Mouse (Mus musculus) forebrain, embryonic 12.5 days (tissue): ENCODE data around the gene Hoxc8. TPM values are rescaled to one million over a fixed set of nuclear protein-coding genes. Genes with fewer than 3 reads are reported as not detected.

Source experiments
- ATAC-seq: fragments of 200-750 bp; cut with Nextera tagmentation; 2 replicates; pipeline ENCODE4 v1.8.0; 2017; ENCODE audit warnings: moderate TSS enrichment; ENCODE audit not compliant: low FRiP score
- H3K27ac ChIP-seq: fragments of 300-500 bp; sonication (generic); 2 replicates; pipeline ENCODE4 v1.5.1; 2016; ENCODE audit warnings: mild to moderate bottlenecking
- H3K27me3 ChIP-seq: fragments of 300-500 bp; sonication (generic); 2 replicates; pipeline ENCODE4 v1.6.1; 2016; ENCODE audit warnings: mild to moderate bottlenecking
- H3K36me3 ChIP-seq: fragments of 300-500 bp; sonication (generic); replicated peaks from 2 replicates; pipeline ENCODE4 v1.6.1; 2016; ENCODE audit warnings: mild to moderate bottlenecking
- H3K4me1 ChIP-seq: fragments of 300-500 bp; sonication (generic); 2 replicates; pipeline ENCODE4 v1.6.1; 2016
- H3K4me2 ChIP-seq: fragments of 300-500 bp; sonication (generic); 2 replicates; pipeline ENCODE4 v1.6.1; 2016; ENCODE audit warnings: mild to moderate bottlenecking, moderate library complexity
- H3K4me3 ChIP-seq: fragments of 300-500 bp; sonication (generic); replicated peaks from 2 replicates; pipeline ENCODE4 v1.5.1; 2016; ENCODE audit warnings: mild to moderate bottlenecking
- H3K9ac ChIP-seq: fragments of 300-500 bp; sonication (generic); 2 replicates; pipeline ENCODE4 v1.6.1; 2016; ENCODE audit warnings: mild to moderate bottlenecking
- H3K9me3 ChIP-seq: fragments of 300-500 bp; sonication (generic); 2 replicates; pipeline ENCODE4 v1.6.1; 2016
- WGBS: fragments of 180-500 bp; shearing (Covaris S2); methylation state at CpG from one replicate; pipeline ENCODE4 v1.1.7; 2016; 5-methylcytosine and 5-hydroxymethylcytosine counted together
- polyA plus RNA-seq: library from polyadenylated mRNA; unstranded; fragments of >200 nt; fragmentation: Nextera tagmentation; extraction: Ambion mirVana; gene quantifications from 2 replicates; pipeline ENCODE4 v1.2.1, GENCODE M21; 2016

Gene Hoxc8
- polyA plus RNA-seq, 1 experiment from 2014 or later, result not detected

- H3K4me1 ChIP-seq, result peaks cover 8% of the 10 kb centered on the region
- ATAC-seq, result no peak
- H3K4me2 ChIP-seq, result no peak overlapping the region
- H3K9me3 ChIP-seq, result no peaks in the 10 kb centered on the region
- no peak overlapping the region for H3K9ac ChIP-seq
- H3K27ac ChIP-seq, result no peak overlapping the region
- WGBS, result 2% methylated on average over 13 of the region's 13 CpGs
- no peaks in the 10 kb centered on the region for H3K36me3 ChIP-seq
- peaks cover 100% of the 10 kb centered on the region for H3K27me3 ChIP-seq
- H3K4me3 ChIP-seq, result no peak overlapping the region
These were observed 11.5 kb upstream of the Hoxc8 start for GRCm38 (mm10) chr15:102978615-102979515.

- Histone ChIP-seq H3K27me3 (peaks cover 100% of the 10 kb centered on the region), H3K9ac (no peak overlapping the region), H3K9me3 (no peaks in the 10 kb centered on the region), H3K4me2 (no peak overlapping the region), H3K4me1 (peaks cover 8% of the 10 kb centered on the region), H3K4me3 (no peak overlapping the region), H3K36me3 (no peaks in the 10 kb centered on the region), H3K27ac (no peak overlapping the region)
- no peak for ATAC-seq
- 0% methylated on average over 1 of the region's 1 CpGs for WGBS
These were observed 10.5 kb upstream of the Hoxc8 start for GRCm38 (mm10) chr15:102979936-102980335.

- Histone ChIP-seq H3K4me2 (no peak overlapping the region), H3K9ac (no peak overlapping the region)
- ATAC-seq, result no peak
These were observed 10.1 kb upstream of the Hoxc8 start for GRCm38 (mm10) chr15:102980352-102980751.

GRCm38 (mm10) chr15:102980912-102981311 is 9.5 kb upstream of the Hoxc8 start:
- ATAC-seq, result no peak
- Histone ChIP-seq H3K27me3 (peaks cover 100% of the 10 kb centered on the region), H3K36me3 (no peaks in the 10 kb centered on the region), H3K9me3 (no peaks in the 10 kb centered on the region), H3K27ac (no peak overlapping the region), H3K9ac (no peak overlapping the region), H3K4me1 (peaks cover 8% of the 10 kb centered on the region), H3K4me2 (peak overlapping the region; percentile 30), H3K4me3 (peak overlapping the region; percentile 27; the same call in 1 of the 2 replicates)
- under 1% methylated on average over 14 of the region's 14 CpGs for WGBS

More at GRCm38 (mm10) chr15:102980352-102980751, 10.1 kb upstream of the Hoxc8 start:
- H3K9me3 ChIP-seq, result no peaks in the 10 kb centered on the region
- WGBS, result 3% methylated on average over 11 of the region's 11 CpGs
- H3K27me3 ChIP-seq, result peaks cover 100% of the 10 kb centered on the region
- H3K27ac ChIP-seq, result no peak overlapping the region
- H3K4me1 ChIP-seq, result peaks cover 8% of the 10 kb centered on the region
- no peaks in the 10 kb centered on the region for H3K36me3 ChIP-seq
- no peak overlapping the region for H3K4me3 ChIP-seq

GRCm38 (mm10) chr15:102981379-102982288 is 8.8 kb upstream of the Hoxc8 start:
- Histone ChIP-seq H3K27me3 (peaks cover 100% of the 10 kb centered on the region), H3K4me2 (peak overlapping the region; percentile 30), H3K9me3 (no peaks in the 10 kb centered on the region), H3K9ac (no peak overlapping the region), H3K4me3 (peak overlapping the region; percentile 27), H3K36me3 (no peaks in the 10 kb centered on the region), H3K4me1 (peaks cover 8% of the 10 kb centered on the region), H3K27ac (no peak overlapping the region)
- ATAC-seq, result no peak
- under 1% methylated on average over 88 of the region's 88 CpGs for WGBS

- Histone ChIP-seq H3K9me3 (no peaks in the 10 kb centered on the region), H3K4me1 (peaks cover 8% of the 10 kb centered on the region), H3K27ac (no peak overlapping the region), H3K4me2 (no peak overlapping the region), H3K36me3 (no peaks in the 10 kb centered on the region), H3K9ac (no peak overlapping the region), H3K4me3 (no peak overlapping the region), H3K27me3 (peaks cover 100% of the 10 kb centered on the region)
- 1% methylated on average over 12 of the region's 12 CpGs for WGBS
- ATAC-seq, result no peak
These were observed 6.7 kb upstream of the Hoxc8 start for GRCm38 (mm10) chr15:102983716-102984115.

- WGBS, result 3% methylated on average over 10 of the region's 10 CpGs
- H3K4me3 ChIP-seq, result no peak overlapping the region
- peaks cover 100% of the 10 kb centered on the region for H3K27me3 ChIP-seq
- H3K9me3 ChIP-seq, result no peaks in the 10 kb centered on the region
- H3K27ac ChIP-seq, result no peak overlapping the region
- H3K9ac ChIP-seq, result no peak overlapping the region
- no peak for ATAC-seq
- peaks cover 8% of the 10 kb centered on the region for H3K4me1 ChIP-seq
- H3K4me2 ChIP-seq, result no peak overlapping the region
- no peaks in the 10 kb centered on the region for H3K36me3 ChIP-seq
These were observed 5.9 kb upstream of the Hoxc8 start for GRCm38 (mm10) chr15:102984521-102984920.

- no peaks in the 10 kb centered on the region for H3K36me3 ChIP-seq
- no peaks in the 10 kb centered on the region for H3K9me3 ChIP-seq
- no peak overlapping the region for H3K4me2 ChIP-seq
- no peak overlapping the region for H3K9ac ChIP-seq
- WGBS, result 1% methylated on average over 3 of the region's 3 CpGs
- H3K27me3 ChIP-seq, result peaks cover 100% of the 10 kb centered on the region
- no peak overlapping the region for H3K4me3 ChIP-seq
- ATAC-seq, result no peak
- no peak overlapping the region for H3K27ac ChIP-seq
- H3K4me1 ChIP-seq, result peaks cover 8% of the 10 kb centered on the region
These were observed 5.5 kb upstream of the Hoxc8 start for GRCm38 (mm10) chr15:102984925-102985324.

GRCm38 (mm10) chr15:102987124-102987833 is 3.1 kb upstream of the Hoxc8 start:
- H3K36me3 ChIP-seq, result no peaks in the 10 kb centered on the region
- H3K27me3 ChIP-seq, result peaks cover 100% of the 10 kb centered on the region
- H3K4me3 ChIP-seq, result no peak overlapping the region
- WGBS, result 1% methylated on average over 21 of the region's 21 CpGs
- H3K27ac ChIP-seq, result no peak overlapping the region
- no peaks in the 10 kb centered on the region for H3K9me3 ChIP-seq
- ATAC-seq, result 0 out of 2 replicates have a peak, but pooled peaks have one; percentile 60
- H3K4me1 ChIP-seq, result no peaks in the 10 kb centered on the region
- H3K9ac ChIP-seq, result no peak overlapping the region
- H3K4me2 ChIP-seq, result no peak overlapping the region

GRCm38 (mm10) chr15:102988078-102988477 is 2.3 kb upstream of the Hoxc8 start:
- ATAC-seq, result no peak
- no peak overlapping the region for H3K4me2 ChIP-seq
- no peak overlapping the region for H3K4me3 ChIP-seq
- H3K27ac ChIP-seq, result no peak overlapping the region
- H3K9ac ChIP-seq, result no peak overlapping the region
- WGBS, result 8% methylated on average over 5 of the region's 5 CpGs
- no peaks in the 10 kb centered on the region for H3K9me3 ChIP-seq
- no peaks in the 10 kb centered on the region for H3K4me1 ChIP-seq
- H3K36me3 ChIP-seq, result no peaks in the 10 kb centered on the region
- H3K27me3 ChIP-seq, result peaks cover 100% of the 10 kb centered on the region

- no peak for ATAC-seq
- H3K4me3 ChIP-seq, result no peak overlapping the region
- H3K4me1 ChIP-seq, result no peaks in the 10 kb centered on the region
- no peak overlapping the region for H3K27ac ChIP-seq
- H3K4me2 ChIP-seq, result no peak overlapping the region
- WGBS, result 2% methylated on average over 7 of the region's 7 CpGs
- peaks cover 98% of the 10 kb centered on the region for H3K27me3 ChIP-seq
- H3K9ac ChIP-seq, result no peak overlapping the region
- H3K36me3 ChIP-seq, result no peaks in the 10 kb centered on the region
- no peaks in the 10 kb centered on the region for H3K9me3 ChIP-seq
These were observed 1.4 kb downstream of the Hoxc8 start for GRCm38 (mm10) chr15:102991782-102992181.

GRCm38 (mm10) chr15:102992206-102992605 is 1.8 kb downstream of the Hoxc8 start:
- no peaks in the 10 kb centered on the region for H3K9me3 ChIP-seq
- no peak overlapping the region for H3K4me3 ChIP-seq
- no peaks in the 10 kb centered on the region for H3K4me1 ChIP-seq
- no peak overlapping the region for H3K4me2 ChIP-seq
- no peak for ATAC-seq
- H3K27ac ChIP-seq, result no peak overlapping the region
- H3K36me3 ChIP-seq, result no peaks in the 10 kb centered on the region
- under 1% methylated on average over 11 of the region's 11 CpGs for WGBS
- H3K9ac ChIP-seq, result no peak overlapping the region
- H3K27me3 ChIP-seq, result peaks cover 98% of the 10 kb centered on the region
